Mouse (Mus musculus): ENCODE measurements around the gene Tmem236. TPM values are rescaled to one million over a fixed set of nuclear protein-coding genes. Genes with fewer than 3 reads are reported as not detected.
A peak's percentile ranks its signal among the peaks of the same experiment; 100 is the strongest.

Gene Tmem236
- polyA plus RNA-seq, 2 experiments, result 0.07 to 0.10 TPM

DNA sequence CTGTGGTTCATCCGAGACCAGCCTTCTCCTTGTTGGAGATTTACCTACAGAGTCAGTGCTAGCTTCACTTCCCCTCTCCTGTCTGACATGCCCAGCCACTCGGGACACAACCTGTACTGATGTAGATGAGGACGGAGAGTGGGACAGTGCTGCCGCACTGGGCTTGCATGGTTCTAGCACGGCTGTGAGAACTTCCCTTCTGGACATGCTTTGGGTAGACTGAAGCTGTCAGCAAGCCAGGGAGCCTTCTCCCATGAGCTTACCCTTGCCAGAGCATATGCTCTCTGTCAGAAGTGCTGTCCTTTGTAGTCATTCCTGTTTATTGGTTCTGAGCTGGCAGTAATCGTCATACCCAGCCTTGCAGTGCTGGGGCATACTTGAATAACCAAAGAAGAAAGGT is 22.5 kb upstream of the Tmem236 start:
- no peak overlapping the region for H3K4me2 ChIP-seq (replicated peaks; ENCODE audit: low read depth, low read length, severe bottlenecking)
- no peak overlapping the region for H3K4me3 ChIP-seq (replicated peaks; ENCODE audit: low read length)
- ATAC-seq (ENCODE audit: low FRiP score, low read depth), result no peak
- H3K36me3 ChIP-seq (ENCODE audit: control insufficient read depth, insufficient read depth, low read length), result peaks cover 16% of the 10 kb centered on the region
- 87% methylated on average over 6 of the region's 6 CpGs for WGBS
- no peaks in the 10 kb centered on the region for H3K27me3 ChIP-seq (ENCODE audit: control insufficient read depth, insufficient read depth, low read length)
- H3K4me1 ChIP-seq (ENCODE audit: control insufficient read depth, insufficient read depth, low read length), result no peaks in the 10 kb centered on the region
- H3K27ac ChIP-seq (replicated peaks; ENCODE audit: low read depth, low read length), result no peak overlapping the region
- no peak for TF ChIP-seq POLR2A (IDR thresholded peaks at IDR 0.05; ENCODE audit: borderline replicate concordance, extremely low read depth, insufficient read depth, insufficient read length)
- DNase-seq (ENCODE audit: low spot score), result no peak
- H3K9me3 ChIP-seq (ENCODE audit: control insufficient read depth, low read length), result no peaks in the 10 kb centered on the region
- no peak overlapping the region for H3K9ac ChIP-seq (ENCODE audit: low read depth, low read length, severe bottlenecking)

DNA sequence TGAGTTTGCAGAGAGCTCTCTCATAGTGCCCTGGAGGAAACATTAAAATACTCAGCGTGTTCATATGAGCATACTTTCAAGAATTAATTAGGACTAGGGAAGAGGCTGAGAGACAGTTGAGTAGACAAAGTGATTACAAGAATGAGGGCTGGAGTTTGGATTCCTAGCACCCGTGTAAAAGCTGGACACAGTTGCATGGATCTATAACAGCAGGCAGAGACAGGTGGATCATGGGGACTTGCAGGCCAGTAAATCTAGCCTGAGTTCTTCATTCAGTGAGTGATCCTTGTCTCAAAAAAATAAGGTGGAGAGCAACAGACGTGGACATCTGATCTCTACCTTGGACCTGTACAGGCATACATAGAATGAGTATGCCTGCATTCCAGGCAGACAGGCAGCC is 15.3 kb upstream of the Tmem236 start:
- Histone ChIP-seq H3K27me3 (ENCODE audit: control insufficient read depth, insufficient read depth, low read length) (no peaks in the 10 kb centered on the region), H3K4me2 (replicated peaks; ENCODE audit: low read depth, low read length, severe bottlenecking) (no peak overlapping the region), H3K4me3 (replicated peaks; ENCODE audit: low read length) (no peak overlapping the region), H3K4me1 (ENCODE audit: control insufficient read depth, insufficient read depth, low read length) (no peaks in the 10 kb centered on the region), H3K27ac (replicated peaks; ENCODE audit: low read depth, low read length) (no peak overlapping the region), H3K9me3 (ENCODE audit: control insufficient read depth, low read length) (no peaks in the 10 kb centered on the region), H3K36me3 (ENCODE audit: control insufficient read depth, insufficient read depth, low read length) (no peaks in the 10 kb centered on the region), H3K9ac (ENCODE audit: low read depth, low read length, severe bottlenecking) (no peak overlapping the region)
- ATAC-seq (ENCODE audit: low FRiP score, low read depth) (no peak), DNase-seq (ENCODE audit: low spot score) (no peak)
- TF ChIP-seq POLR2A (IDR thresholded peaks at IDR 0.05; ENCODE audit: borderline replicate concordance, extremely low read depth, insufficient read depth, insufficient read length), result no peak
- WGBS, result 64% methylated on average over 3 of the region's 3 CpGs

DNA sequence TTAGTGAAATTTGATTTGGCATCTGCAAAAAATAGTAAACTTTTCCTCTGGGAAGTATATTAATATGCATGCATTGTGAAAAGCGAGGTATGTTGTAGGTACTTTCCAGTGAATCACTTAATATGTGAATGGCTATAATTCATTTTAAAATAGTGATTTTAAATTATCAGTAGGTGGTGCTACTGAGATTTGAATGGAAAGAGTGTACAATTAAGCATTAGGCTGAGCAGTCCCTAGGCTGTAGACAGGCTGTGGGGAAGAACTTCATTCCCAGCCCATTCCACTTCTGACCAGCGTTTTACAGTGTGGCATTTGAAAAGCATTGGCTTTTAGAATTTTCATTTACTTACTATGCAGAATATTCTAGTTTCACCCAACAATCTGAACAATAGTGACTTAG is 14.6 kb upstream of the Tmem236 start:
- H3K27ac ChIP-seq (replicated peaks; ENCODE audit: low read depth, low read length), result no peak overlapping the region

DNA sequence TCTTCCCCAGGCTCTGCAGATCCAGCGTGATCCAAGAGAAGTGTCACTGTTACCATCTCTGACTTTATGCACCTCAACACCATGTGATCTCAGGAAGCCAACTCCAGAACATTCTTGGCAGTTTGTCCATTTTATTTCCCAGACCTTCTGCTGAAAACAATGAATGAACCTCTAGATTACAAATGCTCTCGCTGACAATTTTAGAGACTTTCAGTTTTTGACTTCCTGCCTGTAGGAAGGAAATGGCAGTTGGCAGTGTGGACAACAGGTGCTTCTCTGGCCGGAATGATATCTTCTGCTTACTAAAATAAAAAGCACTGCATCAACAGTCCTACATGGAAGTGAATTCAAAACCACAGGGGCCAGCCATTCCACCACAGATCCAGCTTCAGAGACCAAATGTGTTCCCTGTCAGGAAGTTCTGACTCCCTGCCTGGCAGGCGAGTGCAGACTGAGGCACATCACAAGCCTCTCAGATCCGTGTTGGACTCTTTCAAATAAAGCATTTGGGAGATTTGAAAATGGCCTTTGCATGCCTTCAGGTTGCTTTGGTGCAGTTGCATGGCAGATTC is 9.8 kb upstream of the Tmem236 start:
- Histone ChIP-seq H3K36me3 (ENCODE audit: control insufficient read depth, insufficient read depth, low read length) (no peaks in the 10 kb centered on the region), H3K4me1 (ENCODE audit: control insufficient read depth, insufficient read depth, low read length) (no peaks in the 10 kb centered on the region), H3K4me2 (replicated peaks; ENCODE audit: low read depth, low read length, severe bottlenecking) (no peak overlapping the region), H3K9me3 (ENCODE audit: control insufficient read depth, low read length) (no peaks in the 10 kb centered on the region), H3K27me3 (ENCODE audit: control insufficient read depth, insufficient read depth, low read length) (no peaks in the 10 kb centered on the region), H3K9ac (ENCODE audit: low read depth, low read length, severe bottlenecking) (no peak overlapping the region), H3K27ac (replicated peaks; ENCODE audit: low read depth, low read length) (no peak overlapping the region), H3K4me3 (replicated peaks; ENCODE audit: low read length) (no peak overlapping the region)
- ATAC-seq (ENCODE audit: low FRiP score, low read depth) (no peak), DNase-seq (ENCODE audit: low spot score) (peak; percentile 16)
- TF ChIP-seq POLR2A (IDR thresholded peaks at IDR 0.05; ENCODE audit: borderline replicate concordance, extremely low read depth, insufficient read depth, insufficient read length), result no peak
- WGBS, result 74% methylated on average over 5 of the region's 5 CpGs

More for the DNA sequence above, 14.6 kb upstream of the Tmem236 start:
- WGBS, result 85% methylated on average over 2 of the region's 2 CpGs
- no peak for ATAC-seq (ENCODE audit: low FRiP score, low read depth)
- H3K9ac ChIP-seq (ENCODE audit: low read depth, low read length, severe bottlenecking), result no peak overlapping the region
- no peaks in the 10 kb centered on the region for H3K4me1 ChIP-seq (ENCODE audit: control insufficient read depth, insufficient read depth, low read length)
- no peak overlapping the region for H3K4me3 ChIP-seq (replicated peaks; ENCODE audit: low read length)
- no peaks in the 10 kb centered on the region for H3K36me3 ChIP-seq (ENCODE audit: control insufficient read depth, insufficient read depth, low read length)
- no peak for DNase-seq (ENCODE audit: low spot score)
- no peaks in the 10 kb centered on the region for H3K27me3 ChIP-seq (ENCODE audit: control insufficient read depth, insufficient read depth, low read length)
- H3K9me3 ChIP-seq (ENCODE audit: control insufficient read depth, low read length), result no peaks in the 10 kb centered on the region
- no peak for TF ChIP-seq POLR2A (IDR thresholded peaks at IDR 0.05; ENCODE audit: borderline replicate concordance, extremely low read depth, insufficient read depth, insufficient read length)
- H3K4me2 ChIP-seq (replicated peaks; ENCODE audit: low read depth, low read length, severe bottlenecking), result no peak overlapping the region

- Histone ChIP-seq H3K4me2 (replicated peaks; ENCODE audit: low read depth, low read length, severe bottlenecking) (no peak overlapping the region), H3K27ac (replicated peaks; ENCODE audit: low read depth, low read length) (no peak overlapping the region), H3K4me1 (ENCODE audit: control insufficient read depth, insufficient read depth, low read length) (no peaks in the 10 kb centered on the region), H3K36me3 (ENCODE audit: control insufficient read depth, insufficient read depth, low read length) (no peaks in the 10 kb centered on the region), H3K27me3 (ENCODE audit: control insufficient read depth, insufficient read depth, low read length) (no peaks in the 10 kb centered on the region), H3K9me3 (ENCODE audit: control insufficient read depth, low read length) (no peaks in the 10 kb centered on the region), H3K9ac (ENCODE audit: low read depth, low read length, severe bottlenecking) (no peak overlapping the region), H3K4me3 (replicated peaks; ENCODE audit: low read length) (no peak overlapping the region)
- 83% methylated on average over 2 of the region's 2 CpGs for WGBS
- no peak for TF ChIP-seq POLR2A (IDR thresholded peaks at IDR 0.05; ENCODE audit: borderline replicate concordance, extremely low read depth, insufficient read depth, insufficient read length)
- DNase-seq (ENCODE audit: low spot score) (no peak), ATAC-seq (ENCODE audit: low FRiP score, low read depth) (no peak)
Observed at GRCm38 (mm10) chr2:14165066-14165465, 9.3 kb upstream of the Tmem236 start.

Data from limb, embryonic 14.5 days (tissue).